Mouse (Mus musculus): ENCODE data around the gene Zfp62. TPM values are rescaled to one million over a fixed set of nuclear protein-coding genes. Genes with fewer than 3 reads are reported as not detected.

The Zfp62 gene
- 100 to 1,000 TPM in 1 of 2 experiments, 10 to 100 TPM in 1; 99.5 to 102 TPM for total RNA-seq (2023)

DNA sequence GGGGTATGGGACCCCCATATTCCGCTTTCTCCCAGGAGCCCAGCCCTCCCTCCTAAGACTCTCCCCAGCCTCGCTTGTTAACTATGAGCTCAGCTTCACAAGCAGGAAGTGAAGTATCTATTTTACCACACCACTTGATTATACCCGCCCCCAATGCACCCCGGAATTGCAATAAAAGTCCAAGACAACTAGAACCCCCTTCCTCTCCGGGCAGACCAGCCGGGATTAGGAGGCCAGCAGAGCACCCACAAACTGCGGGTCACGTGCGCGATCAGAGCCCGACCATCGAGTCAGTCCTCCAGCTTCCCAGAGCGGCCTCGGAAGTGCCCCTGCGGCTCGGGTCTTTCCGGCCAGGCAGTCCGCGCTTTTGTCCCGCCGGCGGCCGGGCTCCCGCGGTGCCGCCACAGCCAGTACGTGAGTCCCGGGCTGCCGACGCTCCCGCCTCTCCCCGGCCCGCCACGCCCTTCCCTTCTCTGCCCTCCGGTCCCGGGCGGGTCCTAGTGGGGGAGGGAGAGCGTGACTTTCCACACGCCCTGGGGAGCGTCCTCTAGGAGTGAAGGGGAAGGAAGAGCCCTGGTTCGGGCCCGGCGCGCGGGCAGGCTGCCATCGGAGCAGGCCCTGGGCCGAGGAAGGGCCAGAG is at the start of gene Zfp62:
TSS of gene Zfp62 (plus strand) at position 164 of the 640 bp plus-strand sequence.

GRCm38 (mm10) chr11:49154077-49154476 is 49.0 kb upstream of the Zfp62 start, which contains the start of gene Olfr1394:
TSS of gene Olfr1394 (plus strand) at chr11:49154377.

GRCm38 (mm10) chr11:49186955-49187488 is 16.1 kb upstream of the Zfp62 start, which contains the start of gene Btnl9:
TSS of gene Btnl9 (minus strand) at chr11:49187159.

DNA sequence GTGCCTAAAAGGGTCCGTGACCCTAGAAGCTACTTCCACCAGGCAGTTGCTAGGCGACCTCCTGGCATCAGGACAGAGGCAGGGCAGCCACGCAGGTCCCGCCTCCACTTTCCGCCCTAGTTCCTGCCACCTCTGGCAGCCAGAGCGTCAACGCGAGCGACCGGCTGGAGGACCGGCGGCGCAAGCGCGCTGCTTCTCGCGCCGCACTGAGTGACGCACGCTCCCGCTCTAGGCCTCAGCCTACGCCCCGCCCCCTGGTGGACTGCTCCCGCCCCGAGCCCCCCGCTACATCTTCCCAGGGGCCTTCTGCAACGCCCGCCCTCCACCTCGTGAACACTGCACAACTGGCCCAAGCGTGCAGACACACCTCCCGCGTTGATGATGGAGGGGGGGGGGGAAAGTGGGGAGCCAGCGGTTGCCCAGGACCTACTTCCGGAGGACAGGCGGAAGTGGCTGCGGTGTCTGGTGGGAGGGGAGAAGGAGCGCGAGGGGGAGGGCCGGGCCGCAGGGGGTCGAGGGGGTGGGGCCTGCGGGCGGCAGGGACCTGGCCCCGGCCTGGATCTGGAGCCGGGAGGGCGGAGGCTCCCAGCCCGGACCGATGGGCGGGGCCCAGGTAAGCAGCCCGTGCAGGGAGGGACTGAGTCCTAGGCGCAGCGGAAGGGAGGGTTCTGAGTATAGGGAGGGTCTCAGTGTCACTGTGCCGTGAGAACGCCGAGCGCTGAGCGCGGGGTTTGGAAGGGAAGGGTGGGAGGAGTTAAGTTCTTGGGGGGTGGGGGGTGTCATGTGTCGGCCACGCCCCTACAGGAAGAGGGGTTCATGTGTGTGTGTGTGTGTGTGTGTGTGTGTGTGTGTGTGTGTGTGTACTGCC is 40.9 kb downstream of the Zfp62 start, which contains the start of gene Mgat1:
TSS of gene Mgat1 (plus strand) at position 465 of the 868 bp plus-strand sequence.

Other genes with a start within 250 kb of the Zfp62 start
- 1 to 10 TPM; 1.5 to 2.0 TPM for gene Olfr56, start 224.4 kb upstream of the Zfp62 start, total RNA-seq (2023)
- gene 9930111J21Rik1, start 223.9 kb upstream of the Zfp62 start, total RNA-seq (2023), result 10 to 100 TPM; 71.1 to 76.5 TPM
- 10 to 100 TPM; 65.7 to 68.5 TPM for gene Gm12185, start 211.1 kb upstream of the Zfp62 start, total RNA-seq (2023)
- 100 to 1,000 TPM in 1 of 2 experiments, 10 to 100 TPM in 1; 79.4 to 106 TPM for gene Tgtp1, start 209.1 kb upstream of the Zfp62 start, total RNA-seq (2023)
- 10 to 100 TPM; 88.2 to 95.5 TPM for gene 9930111J21Rik2, start 152.1 kb upstream of the Zfp62 start, total RNA-seq (2023)
- gene Tgtp2, start 139.1 kb upstream of the Zfp62 start, total RNA-seq (2023), result 10 to 100 TPM; 52.8 to 79.9 TPM
- 100 to 1,000 TPM; 148 to 178 TPM for gene Ifi47, start 126.7 kb upstream of the Zfp62 start, total RNA-seq (2023)
- not detected for gene Olfr1396, start 88.4 kb upstream of the Zfp62 start, total RNA-seq (2023)
- gene Olfr1395, start 61.0 kb upstream of the Zfp62 start, total RNA-seq (2023), result not detected
- not detected for gene Olfr1394, start 48.9 kb upstream of the Zfp62 start, total RNA-seq (2023)
- under 1 TPM in 1 of 2 experiments, not detected in 1; 0.32 TPM for gene Btnl9, start 16.1 kb upstream of the Zfp62 start, total RNA-seq (2023)
- 10 to 100 TPM; 64.0 TPM for gene Mgat1, start 40.9 kb downstream of the Zfp62 start, total RNA-seq (2023)
- gene Olfr1393, start 75.0 kb downstream of the Zfp62 start, total RNA-seq (2023), result under 1 TPM; 0.18 to 0.73 TPM
- gene Olfr1392, start 82.0 kb downstream of the Zfp62 start, total RNA-seq (2023), result not detected
- gene Olfr10, start 101.4 kb downstream of the Zfp62 start, total RNA-seq (2023), result not detected
- not detected for gene Olfr1391, start 119.5 kb downstream of the Zfp62 start, total RNA-seq (2023)
- not detected for gene Olfr1390, start 131.9 kb downstream of the Zfp62 start, total RNA-seq (2023)
- not detected for gene Olfr1389, start 219.8 kb downstream of the Zfp62 start, total RNA-seq (2023)
- under 1 TPM; 0.52 to 0.74 TPM for gene Olfr1388, start 233.3 kb downstream of the Zfp62 start, total RNA-seq (2023)

Measured in T-cell, adult 66 days (primary cell).